Mouse (Mus musculus): ENCODE data around the gene Lrrc66.

DNA sequence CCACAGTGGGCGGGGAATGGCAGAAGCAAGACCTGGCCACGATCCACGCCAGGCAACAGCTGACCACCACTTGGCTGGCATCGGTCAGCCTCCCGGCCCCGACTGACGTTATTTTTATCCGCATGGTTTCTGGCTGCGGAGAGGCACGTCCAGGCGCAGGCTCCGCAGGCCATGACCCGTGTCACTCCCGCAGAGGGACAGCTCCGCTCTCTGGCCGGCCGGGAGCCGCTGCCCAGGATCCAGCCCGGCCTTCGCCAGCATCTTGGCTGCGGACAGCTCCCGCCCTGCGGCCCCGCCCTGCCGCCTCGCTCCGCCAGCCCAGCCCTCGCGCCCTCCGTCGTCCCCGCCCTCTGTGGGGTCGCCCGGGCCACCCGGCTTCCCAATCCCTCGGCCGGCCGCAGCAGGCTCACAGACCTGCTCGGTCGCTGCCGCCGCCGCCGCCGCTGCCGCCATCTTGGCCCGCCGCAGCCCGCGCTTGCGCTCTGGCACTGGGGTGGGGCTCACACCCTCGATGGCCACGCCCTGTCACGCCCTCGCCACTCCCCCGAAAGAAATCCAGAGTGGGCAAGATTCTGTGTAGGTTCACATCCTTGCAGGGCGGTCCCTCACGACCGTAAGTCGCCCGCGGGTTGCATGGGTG, 15.1 kb upstream of the Lrrc66 start, which contains the start of gene Sgcb:
- no peak for TF ChIP-seq CTCF (IDR thresholded peaks at IDR 0.05; ENCODE audit: extremely low read depth, insufficient read depth, insufficient read length, insufficient replicate concordance)
- TF ChIP-seq POLR2A (IDR thresholded peaks at IDR 0.05; ENCODE audit: low read depth, low read length) = peak; percentile 5; the same call in 1 of the 2 replicates

Measured in spleen, adult 2 months (tissue).